Mouse (Mus musculus) G1E (cell line): ENCODE data around the gene Atrnl1. TPM values are rescaled to one million over a fixed set of nuclear protein-coding genes. Genes with fewer than 3 reads are reported as not detected.

Experiments
- ATAC-seq: 2 replicates; pipeline ENCODE4 v1.8.0; 2016; ENCODE audit warnings: mild to moderate bottlenecking; ENCODE audit not compliant: insufficient number of reproducible peaks, poor library complexity, low FRiP score, severe bottlenecking; ENCODE audit errors: extremely low read depth
- DNase-seq: peaks from one replicate; pipeline ENCODE4 v3.0.0; 2012; ENCODE audit warnings: low spot score
- H3K27me3 ChIP-seq: 2 replicates; pipeline ENCODE4 v1.6.1; 2012; ENCODE audit warnings: mild to moderate bottlenecking, low read length, inconsistent platforms; ENCODE audit not compliant: insufficient read depth
- H3K36me3 ChIP-seq: replicated peaks from 2 replicates; pipeline ENCODE3; 2012; ENCODE audit warnings: mild to moderate bottlenecking, inconsistent platforms
- H3K4me1 ChIP-seq: 2 replicates; pipeline ENCODE4 v1.6.1; 2012; ENCODE audit warnings: low read depth, low read length, inconsistent platforms, mixed read lengths; ENCODE audit not compliant: insufficient read depth
- H3K4me3 ChIP-seq: 2 replicates; pipeline ENCODE4 v1.5.1; 2012; ENCODE audit warnings: low read depth, mild to moderate bottlenecking, inconsistent platforms, low read length, moderate library complexity, mixed read lengths
- H3K9me3 ChIP-seq: replicated peaks from 2 replicates; pipeline ENCODE4 v1.6.1; 2012; ENCODE audit warnings: inconsistent platforms
- CTCF ChIP-seq: IDR thresholded peaks from 2 replicates; pipeline ENCODE4 v1.5.1; 2012; ENCODE audit warnings: low read depth, low read length, inconsistent platforms, mixed read lengths
- GATA1 ChIP-seq: IDR thresholded peaks from 2 replicates; pipeline ENCODE4 v1.6.1; 2012; ENCODE audit warnings: borderline replicate concordance, low read length, inconsistent platforms, mixed read lengths
- GATA2 ChIP-seq: IDR thresholded peaks from 2 replicates; pipeline ENCODE4 v1.6.1; 2012; ENCODE audit warnings: low read depth, low read length, inconsistent platforms, borderline replicate concordance
- POLR2AphosphoS5 ChIP-seq: IDR thresholded peaks from 2 replicates; pipeline ENCODE4 v1.6.1; 2012; ENCODE audit warnings: low read depth, low read length, inconsistent platforms; ENCODE audit not compliant: insufficient replicate concordance
- TAL1 ChIP-seq: conservative IDR thresholded peaks from 2 replicates; pipeline ENCODE4 v1.6.1; 2012; ENCODE audit warnings: low read depth, low read length, inconsistent platforms, mixed read lengths
- polyA plus RNA-seq: library from polyadenylated mRNA; stranded (reverse); fragments of >175 nt; gene quantifications from 2 replicates; pipeline ENCODE4 v1.2.3, GENCODE M21; 2012
- total RNA-seq, 2 experiments: library from RNA; stranded (forward) in 1 of 2; stranded (reverse) in 1 of 2; fragments of 200-1000 nt in 1 of 2; fragments of >200 nt in 1 of 2; fragmentation: Nextera tagmentation in 1 of 2; gene quantifications; 2 replicates each; pipeline ENCODE4 v1.2.3; 2014 to 2017

The Atrnl1 gene
- total and polyA plus RNA-seq, 3 experiments: 0.52 to 5.8 (median 3.2) TPM

DNA sequence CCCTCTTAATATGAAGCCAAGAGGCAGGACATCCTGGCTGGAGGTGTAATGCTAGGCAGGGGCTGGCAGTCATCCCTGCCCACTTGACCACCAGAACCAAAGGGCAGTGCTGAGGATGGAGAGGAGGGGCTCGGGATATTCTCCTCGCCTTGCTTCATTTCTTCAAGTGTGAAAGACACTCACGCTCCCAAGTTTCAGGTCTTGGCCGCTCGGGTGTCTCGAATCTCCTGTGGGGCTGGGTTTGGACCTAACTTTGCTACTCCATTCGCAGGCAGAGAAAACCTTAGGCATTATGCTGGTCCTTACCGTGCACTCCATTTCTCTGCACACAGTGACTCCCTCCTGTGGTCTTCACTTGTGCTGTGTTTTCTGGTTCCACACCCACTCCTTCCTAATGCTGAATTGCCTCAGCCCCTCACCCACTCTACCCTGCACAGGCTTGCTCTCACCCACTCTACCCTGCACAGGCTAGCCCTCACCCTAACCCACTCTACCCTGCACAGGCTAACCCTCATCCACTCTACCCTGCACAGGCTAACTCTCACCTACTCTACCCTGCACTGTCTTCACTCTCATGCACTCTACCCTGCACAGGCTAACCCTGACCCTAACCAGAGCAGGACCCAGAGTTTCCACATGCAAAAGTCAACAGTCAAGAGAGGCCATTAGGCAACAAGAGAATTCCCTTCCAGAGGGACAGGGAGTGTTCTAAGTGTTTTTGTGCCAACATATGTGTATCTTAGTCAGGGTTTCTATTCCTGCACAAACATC is 410.9 kb downstream of the Atrnl1 start:
- no peaks in the 10 kb centered on the region; the same call in 1 of the 2 replicates for H3K27me3 ChIP-seq
- H3K4me1 ChIP-seq: no peaks in the 10 kb centered on the region
- DNase-seq (no peak), ATAC-seq (no peak)
- H3K36me3 ChIP-seq: no peaks in the 10 kb centered on the region
- TF ChIP-seq GATA1 (no peak), TAL1 (no peak), CTCF (no peak), GATA2 (no peak), POLR2AphosphoS5 (no peak)
- H3K4me3 ChIP-seq: no peak overlapping the region
- H3K9me3 ChIP-seq: peaks cover 35% of the 10 kb centered on the region

DNA sequence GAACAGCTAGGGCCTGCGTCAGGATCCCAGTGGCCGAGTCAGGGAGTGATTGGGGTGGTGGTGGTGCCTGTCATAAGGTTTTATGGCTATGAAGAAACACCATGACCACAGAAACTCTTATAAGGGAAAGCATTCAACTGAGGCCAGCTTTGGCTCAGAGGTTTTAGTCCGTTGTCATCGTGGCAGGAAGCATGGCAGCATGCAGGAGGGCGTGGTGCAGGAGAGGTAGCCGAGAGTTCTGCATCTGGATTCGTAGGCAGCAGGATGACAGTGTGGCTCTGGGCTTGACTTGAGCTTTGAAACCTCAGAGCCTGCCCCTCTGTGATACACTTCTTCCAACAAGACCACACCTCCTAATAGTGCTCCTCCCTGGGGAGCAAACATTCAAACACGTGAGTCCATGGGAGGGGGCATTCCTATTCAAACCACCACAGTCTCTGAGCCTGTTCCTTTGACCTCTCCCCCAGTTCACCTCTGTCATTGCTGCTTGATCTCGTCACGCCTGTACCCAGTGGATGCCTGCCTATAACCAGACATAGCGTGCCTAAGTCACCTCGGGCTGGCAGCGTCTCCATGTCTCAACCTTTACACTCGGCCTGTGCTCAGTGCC is 412.5 kb downstream of the Atrnl1 start:
- TF ChIP-seq GATA2 (no peak), CTCF (no peak), POLR2AphosphoS5 (no peak), TAL1 (no peak), GATA1 (no peak)
- no peak for ATAC-seq
- no peaks in the 10 kb centered on the region for H3K4me1 ChIP-seq

DNA sequence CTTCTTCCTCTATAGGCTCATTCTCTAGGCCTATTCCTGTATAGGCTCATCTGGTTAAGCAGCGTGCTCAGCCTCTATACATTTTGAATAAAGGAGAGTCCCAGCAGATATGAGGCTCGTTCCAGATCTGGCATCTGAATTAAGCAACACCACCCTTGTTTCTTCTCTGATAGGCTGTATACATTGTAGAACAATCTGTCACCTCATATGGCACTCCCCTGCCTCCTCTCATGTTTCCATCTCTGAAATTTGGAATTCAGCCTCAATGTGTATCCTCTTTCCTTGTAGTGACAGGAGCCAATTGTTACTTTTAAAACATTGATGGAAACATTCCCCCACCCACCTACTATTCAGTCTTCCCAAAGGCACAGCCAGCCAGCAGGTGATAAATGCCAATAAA is 414.2 kb downstream of the Atrnl1 start:
- DNase-seq (no peak), ATAC-seq (no peak)
- TF ChIP-seq TAL1: no peak
- no peak for TF ChIP-seq GATA1
- TF ChIP-seq POLR2AphosphoS5: no peak
- TF ChIP-seq CTCF: no peak
- TF ChIP-seq GATA2: no peak
- Histone ChIP-seq H3K9me3 (peaks cover 28% of the 10 kb centered on the region), H3K36me3 (no peaks in the 10 kb centered on the region), H3K27me3 (no peaks in the 10 kb centered on the region; the same call in 1 of the 2 replicates), H3K4me1 (no peaks in the 10 kb centered on the region), H3K4me3 (no peak overlapping the region)

More for the DNA sequence above, 412.5 kb downstream of the Atrnl1 start:
- DNase-seq: no peak
- Histone ChIP-seq H3K27me3 (no peaks in the 10 kb centered on the region; the same call in 1 of the 2 replicates), H3K4me3 (no peak overlapping the region), H3K36me3 (no peaks in the 10 kb centered on the region), H3K9me3 (peaks cover 30% of the 10 kb centered on the region)

DNA sequence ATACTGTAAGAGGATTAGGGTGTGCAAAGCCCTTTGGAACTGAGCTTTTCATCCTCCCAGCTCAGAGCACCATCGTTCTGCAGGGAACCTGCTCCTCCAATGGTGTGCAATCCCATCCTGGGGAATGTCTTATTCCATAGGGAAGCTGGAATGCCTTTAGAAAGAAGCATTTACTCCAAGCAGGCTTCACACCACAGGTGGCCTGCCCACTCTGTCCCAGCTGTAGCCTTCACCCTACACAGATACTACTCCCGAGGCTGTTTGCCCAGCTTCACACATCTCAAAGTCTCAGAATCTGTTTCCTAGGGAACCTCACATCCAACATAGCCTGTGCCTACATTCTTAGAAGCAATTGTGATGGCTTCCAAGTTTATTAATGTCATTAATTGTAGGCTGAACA is 418.8 kb downstream of the Atrnl1 start:
- TF ChIP-seq POLR2AphosphoS5 (no peak), CTCF (no peak), GATA2 (no peak), GATA1 (no peak), TAL1 (no peak)
- H3K36me3 ChIP-seq: no peaks in the 10 kb centered on the region
- peaks cover 4% of the 10 kb centered on the region for H3K9me3 ChIP-seq
- no peaks in the 10 kb centered on the region for H3K4me1 ChIP-seq
- H3K27me3 ChIP-seq: no peaks in the 10 kb centered on the region
- DNase-seq (no peak), ATAC-seq (no peak)
- no peak overlapping the region for H3K4me3 ChIP-seq

DNA sequence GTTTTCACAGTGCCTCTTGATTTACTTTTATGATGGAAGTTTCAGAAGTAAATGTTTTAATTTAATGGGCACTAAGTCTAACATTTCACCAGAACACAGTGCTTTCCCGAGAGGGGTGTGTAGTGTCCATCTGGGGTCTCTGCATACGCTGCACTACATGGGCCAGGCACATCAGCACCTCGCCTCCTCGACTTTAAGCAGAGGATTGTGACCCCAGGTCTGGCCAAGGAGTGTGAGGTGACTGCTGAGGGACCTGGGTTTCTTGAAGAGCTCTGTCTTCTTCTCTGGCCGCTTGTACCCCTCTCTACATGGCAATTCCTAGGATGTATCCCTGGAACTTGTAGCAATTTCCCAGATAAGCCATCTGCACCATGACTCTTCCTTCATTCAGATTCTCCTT is 422.4 kb downstream of the Atrnl1 start:
- peaks cover 4% of the 10 kb centered on the region for H3K9me3 ChIP-seq
- no peak for ATAC-seq
- TF ChIP-seq POLR2AphosphoS5 (no peak), TAL1 (no peak), GATA1 (no peak), GATA2 (no peak), CTCF (no peak)
- DNase-seq: no peak
- H3K4me3 ChIP-seq: no peak overlapping the region
- no peaks in the 10 kb centered on the region for H3K36me3 ChIP-seq
- no peaks in the 10 kb centered on the region for H3K4me1 ChIP-seq
- no peaks in the 10 kb centered on the region for H3K27me3 ChIP-seq

DNA sequence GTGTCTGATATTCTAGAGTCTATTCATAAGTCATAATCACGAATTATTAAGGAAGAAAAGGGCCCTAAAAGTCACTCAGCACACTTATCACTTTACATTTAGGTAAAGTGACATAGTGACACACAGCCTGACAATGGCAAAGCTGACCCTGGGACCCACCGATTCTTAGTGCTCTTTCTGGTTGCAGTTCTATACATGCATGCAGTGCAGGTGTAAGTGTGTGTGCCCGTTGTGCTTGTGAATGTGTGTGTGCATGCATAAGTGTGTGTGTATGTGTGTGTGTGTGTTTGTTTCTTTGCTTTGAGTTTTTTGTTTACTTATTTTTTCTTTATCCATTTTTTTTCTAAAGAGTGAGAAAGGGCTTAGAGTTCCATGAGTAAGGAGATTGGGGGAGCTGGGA is 425.3 kb downstream of the Atrnl1 start:
- no peak for TF ChIP-seq TAL1
- TF ChIP-seq GATA2: no peak
- TF ChIP-seq POLR2AphosphoS5: no peak
- no peak for TF ChIP-seq GATA1
- no peak for TF ChIP-seq CTCF
- ATAC-seq (no peak), DNase-seq (no peak)
- peaks cover 8% of the 10 kb centered on the region for H3K9me3 ChIP-seq
- H3K4me3 ChIP-seq: no peak overlapping the region
- H3K36me3 ChIP-seq: no peaks in the 10 kb centered on the region
- no peaks in the 10 kb centered on the region for H3K27me3 ChIP-seq
- no peaks in the 10 kb centered on the region for H3K4me1 ChIP-seq
